Mouse (Mus musculus) bone marrow macrophage, adult 2 months (primary cell): ENCODE data around the gene Sh3d21.
A peak's percentile ranks its signal among the peaks of the same experiment; 100 is the strongest.

ENCODE experiments used
- CTCF ChIP-seq: IDR thresholded peaks from 2 replicates; pipeline ENCODE4 v1.5.1; 2012; ENCODE audit warnings: low read depth, mild to moderate bottlenecking, low read length, moderate library complexity
- POLR2A ChIP-seq: IDR thresholded peaks from 2 replicates; pipeline ENCODE4 v1.6.1; 2012; ENCODE audit warnings: mild to moderate bottlenecking, low read depth, low read length, borderline replicate concordance

DNA sequence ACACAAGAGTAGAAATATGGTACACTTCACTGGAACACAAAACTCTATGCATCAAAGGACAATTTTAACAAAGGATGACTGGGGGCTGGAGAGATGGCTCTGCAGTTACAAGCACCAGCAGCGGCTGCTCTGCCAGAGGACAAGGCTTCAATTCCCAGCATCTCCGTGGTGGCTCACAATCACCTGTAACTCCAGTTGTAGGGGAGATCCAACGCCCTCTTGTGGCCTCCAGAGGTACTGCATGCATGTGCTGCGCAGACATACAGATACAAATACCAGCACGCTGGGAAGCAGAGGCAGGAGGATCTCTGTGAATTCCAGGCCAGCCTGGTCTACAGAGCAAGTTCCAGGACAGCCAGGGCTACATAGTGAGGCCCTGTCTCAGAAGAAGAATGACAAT lies 6.7 kb downstream of the Sh3d21 start:
- TF ChIP-seq CTCF (peak; percentile 95), POLR2A (no peak)
